Mouse (Mus musculus): Measurements from ENCODE around the gene Nutf2. TPM values are rescaled to one million over a fixed set of nuclear protein-coding genes. Genes with fewer than 3 reads are reported as not detected.

Gene Nutf2
- polyA plus RNA-seq, 1 experiment = 141 TPM

GRCm38 (mm10) chr8:105861951-105862350 is 1.6 kb downstream of the Nutf2 start:
- no peaks in the 10 kb centered on the region for H3K27me3 ChIP-seq (ENCODE audit: control insufficient read depth, insufficient read depth, insufficient read length)
- TF ChIP-seq MAX (IDR thresholded peaks at IDR 0.05; ENCODE audit: low read depth) (no peak), MYOG (IDR thresholded peaks at IDR 0.05; ENCODE audit: control insufficient read depth in 1 of 3, insufficient read depth in 1 of 3, insufficient read length in 2 of 3, low read depth in 2 of 3) (no peak), E2F4 (IDR thresholded peaks at IDR 0.05; ENCODE audit: insufficient read depth) (no peak), TCF3 (IDR thresholded peaks at IDR 0.05; ENCODE audit: insufficient read length, low read depth) (no peak), REST (IDR thresholded peaks at IDR 0.05; ENCODE audit: insufficient read depth, insufficient read length) (no peak), SRF (IDR thresholded peaks at IDR 0.05; ENCODE audit: control insufficient read depth, insufficient read length, low read depth) (no peak), POLR2A (IDR thresholded peaks at IDR 0.05; ENCODE audit: insufficient read length, low read depth) (no peak), USF1 (IDR thresholded peaks at IDR 0.05; ENCODE audit: low read depth) (no peak), POLR2AphosphoS2 (IDR thresholded peaks at IDR 0.05; ENCODE audit: insufficient read length, low read depth) (no peak), TCF12 (IDR thresholded peaks at IDR 0.05; ENCODE audit: insufficient read depth, poor library complexity, severe bottlenecking) (no peak), MYOD1 (IDR thresholded peaks at IDR 0.05; ENCODE audit: control insufficient read depth in 1 of 3, insufficient read length in 2 of 3, low read depth in 2 of 3) (no peak), CEBPB (IDR thresholded peaks at IDR 0.05; ENCODE audit: insufficient read depth, poor library complexity, severe bottlenecking) (no peak)
- H3ac ChIP-seq (ENCODE audit: control insufficient read depth, insufficient read length) = no peak overlapping the region
- peak overlapping the region; percentile 96 for H3K4me2 ChIP-seq (ENCODE audit: low read depth)
- peaks cover 91% of the 10 kb centered on the region for H3K79me2 ChIP-seq (ENCODE audit: control insufficient read depth, insufficient read depth)
- peak overlapping the region; percentile 82 for H3K4me3 ChIP-seq
- H3K36me3 ChIP-seq (ENCODE audit: control insufficient read depth, insufficient read depth) = no peaks in the 10 kb centered on the region

- TF ChIP-seq CEBPB (IDR thresholded peaks at IDR 0.05; ENCODE audit: insufficient read depth, poor library complexity, severe bottlenecking) (no peak), MYOG (IDR thresholded peaks at IDR 0.05; ENCODE audit: control insufficient read depth in 1 of 3, insufficient read depth in 1 of 3, insufficient read length in 2 of 3, low read depth in 2 of 3) (no peak), TCF12 (IDR thresholded peaks at IDR 0.05; ENCODE audit: insufficient read depth, poor library complexity, severe bottlenecking) (no peak), E2F4 (IDR thresholded peaks at IDR 0.05; ENCODE audit: insufficient read depth) (no peak), REST (IDR thresholded peaks at IDR 0.05; ENCODE audit: insufficient read depth, insufficient read length) (no peak), USF1 (IDR thresholded peaks at IDR 0.05; ENCODE audit: low read depth) (no peak)
- Histone ChIP-seq H3ac (ENCODE audit: control insufficient read depth, insufficient read length) (no peak overlapping the region), H3K79me2 (ENCODE audit: control insufficient read depth, insufficient read depth) (peaks cover 100% of the 10 kb centered on the region), H3K27me3 (ENCODE audit: control insufficient read depth, insufficient read depth, insufficient read length) (no peaks in the 10 kb centered on the region), H3K36me3 (ENCODE audit: control insufficient read depth, insufficient read depth) (peaks cover 7% of the 10 kb centered on the region), H3K4me2 (ENCODE audit: low read depth) (no peak overlapping the region), H3K4me3 (no peak overlapping the region)
These were observed 6.1 kb downstream of the Nutf2 start for GRCm38 (mm10) chr8:105866364-105867029.

- H3K79me2 ChIP-seq (ENCODE audit: control insufficient read depth, insufficient read depth) = peaks cover 66% of the 10 kb centered on the region
- no peak overlapping the region for H3K4me3 ChIP-seq
- H3K27me3 ChIP-seq (ENCODE audit: control insufficient read depth, insufficient read depth, insufficient read length) = no peaks in the 10 kb centered on the region
- H3ac ChIP-seq (ENCODE audit: control insufficient read depth, insufficient read length) = no peak overlapping the region
- TF ChIP-seq REST (IDR thresholded peaks at IDR 0.05; ENCODE audit: insufficient read depth, insufficient read length) (no peak), CEBPB (IDR thresholded peaks at IDR 0.05; ENCODE audit: insufficient read depth, poor library complexity, severe bottlenecking) (no peak), POLR2AphosphoS2 (IDR thresholded peaks at IDR 0.05; ENCODE audit: insufficient read length, low read depth) (no peak), POLR2A (IDR thresholded peaks at IDR 0.05; ENCODE audit: insufficient read length, low read depth) (no peak), E2F4 (IDR thresholded peaks at IDR 0.05; ENCODE audit: insufficient read depth) (no peak), MAX (IDR thresholded peaks at IDR 0.05; ENCODE audit: low read depth) (no peak), SRF (IDR thresholded peaks at IDR 0.05; ENCODE audit: control insufficient read depth, insufficient read length, low read depth) (no peak), USF1 (IDR thresholded peaks at IDR 0.05; ENCODE audit: low read depth) (no peak), TCF12 (IDR thresholded peaks at IDR 0.05; ENCODE audit: insufficient read depth, poor library complexity, severe bottlenecking) (no peak), TCF3 (IDR thresholded peaks at IDR 0.05; ENCODE audit: insufficient read length, low read depth) (no peak), MYOG (IDR thresholded peaks at IDR 0.05; ENCODE audit: control insufficient read depth in 1 of 3, insufficient read depth in 1 of 3, insufficient read length in 2 of 3, low read depth in 2 of 3) (no peak), MYOD1 (IDR thresholded peaks at IDR 0.05; ENCODE audit: control insufficient read depth in 1 of 3, insufficient read length in 2 of 3, low read depth in 2 of 3) (no peak)
- peaks cover 25% of the 10 kb centered on the region for H3K36me3 ChIP-seq (ENCODE audit: control insufficient read depth, insufficient read depth)
- H3K4me2 ChIP-seq (ENCODE audit: low read depth) = peak overlapping the region; percentile 45
These were observed 13.9 kb downstream of the Nutf2 start for GRCm38 (mm10) chr8:105874301-105874700.

- peak within 1 kb of the TSS; percentile 82 for H3K4me3 ChIP-seq
- peak within 1 kb of the TSS; percentile 73 for H3ac ChIP-seq (ENCODE audit: control insufficient read depth, insufficient read length)
- H3K4me2 ChIP-seq (ENCODE audit: low read depth) = peak within 1 kb of the TSS; percentile 98
- peaks cover 16% of the 10 kb centered on the region for H3K36me3 ChIP-seq (ENCODE audit: control insufficient read depth, insufficient read depth)
- H3K79me2 ChIP-seq (ENCODE audit: control insufficient read depth, insufficient read depth) = peaks cover 31% of the 10 kb centered on the region
- H3K27me3 ChIP-seq (ENCODE audit: control insufficient read depth, insufficient read depth, insufficient read length) = no peaks in the 10 kb centered on the region
- TF ChIP-seq POLR2A (IDR thresholded peaks at IDR 0.05; ENCODE audit: insufficient read length, low read depth) = peak; percentile 98
- no peak for TF ChIP-seq MAX (IDR thresholded peaks at IDR 0.05; ENCODE audit: low read depth)
- peak; percentile 99 for TF ChIP-seq POLR2AphosphoS2 (IDR thresholded peaks at IDR 0.05; ENCODE audit: insufficient read length, low read depth)
These were observed 20.6 kb downstream of the Nutf2 start, which contains the start of gene Edc4 for GRCm38 (mm10) chr8:105880754-105881520. Gene Edc4 (plus strand): TSS chr8:105880881.

All from myocyte (in vitro differentiated cells).